Mouse (Mus musculus): ENCODE measurements around the gene Amz2.

The Amz2 gene

GRCm38 (mm10) chr11:109494890-109495770 lies 69.4 kb downstream of the Amz2 start:
- DNase-seq (ENCODE audit: low read depth, low spot score) = no peak

DNA sequence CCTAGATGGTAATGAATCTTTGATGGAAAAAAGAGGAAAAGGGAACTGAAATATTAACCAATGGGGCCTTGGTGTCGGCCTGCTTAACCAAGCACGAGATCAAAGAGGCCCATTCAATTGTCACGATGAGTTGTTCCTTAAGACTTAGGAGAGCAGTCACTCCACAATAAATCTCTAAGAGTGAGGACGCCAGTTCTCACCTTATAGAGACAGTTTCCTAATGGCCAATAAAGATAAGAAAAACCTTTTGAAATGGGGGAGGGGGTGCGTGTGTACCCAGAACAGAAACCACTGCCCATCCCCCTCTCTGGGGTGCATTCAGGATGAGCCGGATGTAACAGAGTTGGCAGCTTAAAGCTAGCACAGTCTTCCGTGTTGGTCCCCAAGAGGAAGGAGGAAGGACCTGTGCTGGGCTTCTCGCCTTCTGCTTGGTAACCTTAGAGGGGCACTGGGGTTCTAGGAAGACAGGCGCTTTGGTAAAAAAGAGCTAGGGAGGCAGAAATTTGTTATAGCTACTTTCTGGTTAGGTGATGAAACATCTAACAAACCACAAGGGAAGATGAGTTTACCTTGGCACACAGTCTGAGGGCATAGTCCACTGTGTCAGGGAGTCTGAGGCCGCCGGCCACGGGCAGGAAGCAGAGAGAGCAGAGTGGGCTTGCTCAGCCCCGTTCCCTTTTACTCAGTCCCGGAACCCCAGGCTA lies 70.2 kb downstream of the Amz2 start:
- DNase-seq (ENCODE audit: low read depth, low spot score) = no peak

- DNase-seq (ENCODE audit: low read depth, low spot score) = no peak
These were observed 70.8 kb downstream of the Amz2 start for GRCm38 (mm10) chr11:109496475-109496993.

DNA sequence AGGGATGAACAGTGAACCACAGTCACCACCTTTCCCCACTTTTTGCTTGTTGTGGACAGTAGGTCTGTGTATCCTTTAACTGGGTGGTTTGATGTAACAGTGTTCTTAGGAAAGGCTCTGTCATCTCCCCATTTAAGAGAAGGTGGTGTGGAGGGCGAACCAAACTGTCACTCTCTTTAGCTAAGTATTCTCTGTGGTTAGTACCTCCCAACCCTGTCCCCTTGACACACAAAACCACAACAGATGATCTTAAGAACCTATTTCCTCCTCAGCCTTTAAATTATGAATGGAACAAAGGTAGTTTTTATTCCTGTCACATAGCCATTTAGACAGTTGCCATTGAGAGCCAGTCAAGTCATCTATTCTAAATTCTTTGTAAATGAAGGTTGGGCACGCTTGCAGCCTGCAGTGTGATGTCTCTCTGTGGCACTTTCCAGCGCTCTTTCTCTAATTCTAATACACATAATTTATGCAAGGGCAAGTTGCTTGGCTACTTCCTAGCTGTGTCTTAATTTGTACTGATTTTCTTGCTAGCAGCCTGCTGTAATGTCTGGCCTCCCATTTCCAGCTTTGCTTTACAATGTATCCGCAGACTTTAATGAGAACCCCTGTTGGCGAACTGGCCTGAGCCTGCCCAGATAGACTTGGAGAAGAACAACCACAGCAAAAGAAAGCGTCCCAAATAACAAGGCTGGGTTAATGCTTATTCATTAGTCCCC lies 71.4 kb downstream of the Amz2 start:
- no peak for DNase-seq (ENCODE audit: low read depth, low spot score)

GRCm38 (mm10) chr11:109497990-109498389 lies 72.2 kb downstream of the Amz2 start:
- DNase-seq (ENCODE audit: low read depth, low spot score) = no peak

DNA sequence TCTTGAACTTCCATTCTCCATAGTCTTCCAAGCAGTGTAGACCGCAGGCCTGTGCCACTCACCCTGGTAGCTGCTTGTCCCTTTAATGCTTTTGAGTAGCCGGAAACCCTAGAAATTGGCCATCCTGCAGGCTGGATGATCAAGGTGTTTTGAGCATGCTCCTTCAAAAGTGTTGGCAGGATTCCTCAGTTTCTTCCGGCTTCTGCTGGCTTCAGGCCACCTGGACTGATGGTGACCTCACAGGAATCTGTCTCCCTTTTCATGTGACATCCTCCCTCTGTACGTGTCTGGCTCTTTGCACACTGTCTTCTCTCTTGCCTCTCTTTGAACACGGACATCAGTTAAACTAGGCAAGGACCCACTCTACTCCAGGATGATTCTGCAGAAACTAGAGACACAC lies 74.5 kb downstream of the Amz2 start:
- no peak for DNase-seq (ENCODE audit: low read depth, low spot score)
